9 mouse cellular contexts compared by ENCODE assay signal in genomic region chr10:83266731-83267130, GRCm38 (mm10).
DNase-seq lines count a peak whose midpoint lies in the region; ATAC-seq lines count a peak whose summit lies in the region.
"Had no signal": no experiment of that assay in that cellular context is flagged by ENCODE, and none has a peak within 500 bp of the region (broad histone marks: within the 10 kb centered on the region; RNA-seq: fewer than 3 reads in every experiment).

No protein-coding gene starts in this region.

- H3K36me3 ChIP-seq in neural tube, embryonic 11.5 days (ENCODE audit: control insufficient read depth, insufficient read depth, low read length): no peaks in the 10 kb centered on the region
- H3K36me3 ChIP-seq in hindbrain, embryonic 10.5 days: no peaks in the 10 kb centered on the region
- no peaks in the 10 kb centered on the region for H3K36me3 ChIP-seq in midbrain, embryonic 10.5 days

- no peak overlapping the region for H3K4me2 ChIP-seq in neural tube, embryonic 11.5 days (ENCODE audit: low read depth)

- WGBS in neural tube, embryonic 11.5 days: 53% methylated on average over 13 of the region's 13 CpGs
- 43% methylated on average over 13 of the region's 13 CpGs for WGBS in hindbrain, embryonic 10.5 days
- whole genome bisulfite sequencing in midbrain, embryonic 10.5 days: 45% methylated on average over 13 of the region's 13 CpGs

- DNase-seq in neural tube, embryonic 11.5 days (ENCODE audit: low spot score): peak; percentile 31
- DNase-seq in neural tube, embryonic 10.5 days (ENCODE audit: extremely low spot score, low spot score): no peak
- peak; percentile 18 for DNase-seq in hindbrain, embryonic 10.5 days (ENCODE audit: low spot score)
- peak; percentile 26 for DNase-seq in midbrain, embryonic 10.5 days (ENCODE audit: low spot score)
- DNase-seq in heart, postnatal 36 days: no peak
- no peak for DNase-seq in c-Kit-positive CD71-positive TER-119-positive erythroid progenitor cells, embryonic 14.5 days (ENCODE audit: low spot score)
- DNase-seq in adrenal gland, postnatal 4 days (ENCODE audit: low spot score in 2 of 2): no peak
- DNase-seq: heart, postnatal 4 days had no signal

- no peak overlapping the region for H3K4me3 ChIP-seq in neural tube, embryonic 11.5 days (ENCODE audit: low read depth, low read length)
- H3K4me3 ChIP-seq in hindbrain, embryonic 10.5 days: no peak overlapping the region
- H3K4me3 ChIP-seq in midbrain, embryonic 10.5 days: no peak overlapping the region

- no peak overlapping the region for H3K27ac ChIP-seq in neural tube, embryonic 11.5 days (ENCODE audit: low read depth, low read length)
- H3K27ac ChIP-seq in hindbrain, embryonic 10.5 days: no peak overlapping the region
- H3K27ac ChIP-seq in midbrain, embryonic 10.5 days (replicated peaks): 0 out of 2 replicates have a peak overlapping the region, but pooled peaks have one; percentile 28

- H3K9me3 ChIP-seq in neural tube, embryonic 11.5 days (ENCODE audit: control insufficient read depth, low read length): no peaks in the 10 kb centered on the region
- no peaks in the 10 kb centered on the region for H3K9me3 ChIP-seq in hindbrain, embryonic 10.5 days
- H3K9me3 ChIP-seq in midbrain, embryonic 10.5 days (replicated peaks): no peaks in the 10 kb centered on the region

- intact Hi-C loops in heart, postnatal 36 days (cut with DNase I): no loop called here

- no peaks in the 10 kb centered on the region for H3K27me3 ChIP-seq in neural tube, embryonic 11.5 days (ENCODE audit: control insufficient read depth, insufficient read depth, low read length)
- H3K27me3 ChIP-seq in hindbrain, embryonic 10.5 days (ENCODE audit: insufficient read depth, poor library complexity, severe bottlenecking): peaks cover 11% of the 10 kb centered on the region; the same call in 1 of the 2 replicates
- peaks cover 12% of the 10 kb centered on the region for H3K27me3 ChIP-seq in midbrain, embryonic 10.5 days (ENCODE audit: low read depth, poor library complexity, severe bottlenecking)

- no peak overlapping the region for H3K9ac ChIP-seq in neural tube, embryonic 11.5 days (ENCODE audit: low read length)

- peak; percentile 67 for ATAC-seq in neural tube, embryonic 11.5 days (ENCODE audit: insufficient read depth, low FRiP score, low TSS enrichment)
- ATAC-seq in inflammation-experienced regulatory T-cells, adult 6 months: no peak

- H3K4me1 ChIP-seq in neural tube, embryonic 11.5 days (ENCODE audit: control insufficient read depth, insufficient read depth, low read length): no peaks in the 10 kb centered on the region
- H3K4me1 ChIP-seq in hindbrain, embryonic 10.5 days (replicated peaks): peaks cover 17% of the 10 kb centered on the region
- peaks cover 9% of the 10 kb centered on the region for H3K4me1 ChIP-seq in midbrain, embryonic 10.5 days

Comparison
In these comparisons a context has a peak if more than half of its experiments do, and no peak if none do; other contexts are left out.
1. DNase-seq: peak in neural tube, embryonic 11.5 days (single experiment), hindbrain, embryonic 10.5 days (single experiment) and midbrain, embryonic 10.5 days (single experiment); none in neural tube, embryonic 10.5 days (single experiment), heart, postnatal 36 days (0 of 2), c-Kit-positive CD71-positive TER-119-positive erythroid progenitor cells, embryonic 14.5 days (single experiment) and adrenal gland, postnatal 4 days (0 of 2).